Mouse (Mus musculus) brain, embryonic 14.5 days (tissue): ENCODE measurements around the gene Sec1. TPM values are rescaled to one million over a fixed set of nuclear protein-coding genes. Genes with fewer than 3 reads are reported as not detected.

Experiments used
- DNase-seq: peaks from one replicate; pipeline ENCODE4 v3.0.0-alpha.2; 2011; ENCODE audit warnings: low read depth
- CTCF ChIP-seq: fragments of 200-500 bp; IDR thresholded peaks from 2 replicates; pipeline ENCODE4 v1.5.1; 2012; ENCODE audit warnings: inconsistent platforms, mild to moderate bottlenecking, moderate library complexity, borderline replicate concordance; ENCODE audit not compliant: insufficient read depth, insufficient read length; ENCODE audit errors: extremely low read depth
- POLR2A ChIP-seq: fragments of 200-500 bp; IDR thresholded peaks from 2 replicates; pipeline ENCODE4 v1.6.1; 2012; ENCODE audit warnings: mild to moderate bottlenecking, inconsistent platforms, borderline replicate concordance; ENCODE audit not compliant: poor library complexity, insufficient read depth, insufficient read length, severe bottlenecking; ENCODE audit errors: extremely low read depth
- polyA plus RNA-seq: library from polyadenylated mRNA; depleted of rRNA; stranded (reverse); fragments of >200 nt; gene quantifications from 2 replicates; pipeline ENCODE4 v1.2.3, GENCODE M21; 2012

The Sec1 gene
- polyA plus RNA-seq, 1 experiment: 0.66 TPM

GRCm38 (mm10) chr7:45725151-45725550 is 30.9 kb upstream of the Sec1 start:
- TF ChIP-seq CTCF (no peak), POLR2A (no peak)
- DNase-seq: no peak

GRCm38 (mm10) chr7:45723781-45724180 is 29.6 kb upstream of the Sec1 start:
- TF ChIP-seq CTCF (no peak), POLR2A (no peak)
- no peak for DNase-seq

DNA sequence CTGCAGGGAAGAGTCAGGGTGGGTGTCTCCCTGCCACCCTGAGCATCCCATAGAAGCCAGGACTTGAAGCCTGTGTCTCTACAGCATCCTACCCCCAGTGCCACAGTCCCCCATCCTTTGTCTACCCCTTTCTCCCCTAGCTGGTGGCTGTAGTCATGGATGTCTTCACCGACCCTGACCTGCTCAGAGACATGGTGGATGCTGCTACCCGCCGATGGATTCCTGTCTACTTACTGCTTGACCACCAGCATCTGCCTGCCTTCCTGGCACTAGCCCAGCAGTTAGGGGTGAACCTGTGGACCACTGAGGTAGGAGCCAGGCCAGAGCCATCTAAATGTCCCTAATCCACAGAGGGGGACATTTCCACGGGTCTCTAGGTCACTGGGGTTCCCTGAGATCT is 29.1 kb upstream of the Sec1 start:
- DNase-seq: no peak
- TF ChIP-seq CTCF (no peak), POLR2A (no peak)

DNA sequence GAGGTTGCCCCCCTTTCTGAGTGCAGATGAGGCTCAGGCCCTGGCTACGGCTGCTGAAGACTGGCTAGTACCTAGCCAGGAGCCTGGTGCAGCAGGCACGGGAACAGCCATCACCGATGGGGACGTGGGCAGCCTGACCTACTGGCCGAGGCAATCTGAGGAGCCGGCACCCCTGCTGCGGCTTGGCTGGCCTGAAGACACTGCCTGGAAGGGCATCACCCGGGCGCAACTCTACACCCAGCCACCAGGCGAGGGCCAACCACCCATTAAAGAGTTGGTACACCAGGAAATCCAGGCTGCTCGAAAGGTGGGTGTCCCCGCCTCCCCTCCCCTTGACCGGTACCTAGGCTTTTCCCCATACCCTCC is 28.1 kb upstream of the Sec1 start:
- TF ChIP-seq CTCF (no peak), POLR2A (no peak)
- no peak for DNase-seq

- TF ChIP-seq CTCF (no peak), POLR2A (no peak)
Measured at GRCm38 (mm10) chr7:45721642-45722347, 27.6 kb upstream of the Sec1 start.

GRCm38 (mm10) chr7:45721234-45721571 is 27.0 kb upstream of the Sec1 start:
- TF ChIP-seq CTCF: no peak
- TF ChIP-seq POLR2A: no peak
- DNase-seq: no peak

More at GRCm38 (mm10) chr7:45721642-45722347, 27.6 kb upstream of the Sec1 start:
- no peak for DNase-seq

- TF ChIP-seq CTCF (peak; percentile 23; the same call in 1 of the 2 replicates), POLR2A (no peak)
- DNase-seq: no peak
Measured at GRCm38 (mm10) chr7:45720413-45721233, 26.4 kb upstream of the Sec1 start, which contains the start of gene Fam83e. Fam83e (plus strand) TSS chr7:45721212.

DNA sequence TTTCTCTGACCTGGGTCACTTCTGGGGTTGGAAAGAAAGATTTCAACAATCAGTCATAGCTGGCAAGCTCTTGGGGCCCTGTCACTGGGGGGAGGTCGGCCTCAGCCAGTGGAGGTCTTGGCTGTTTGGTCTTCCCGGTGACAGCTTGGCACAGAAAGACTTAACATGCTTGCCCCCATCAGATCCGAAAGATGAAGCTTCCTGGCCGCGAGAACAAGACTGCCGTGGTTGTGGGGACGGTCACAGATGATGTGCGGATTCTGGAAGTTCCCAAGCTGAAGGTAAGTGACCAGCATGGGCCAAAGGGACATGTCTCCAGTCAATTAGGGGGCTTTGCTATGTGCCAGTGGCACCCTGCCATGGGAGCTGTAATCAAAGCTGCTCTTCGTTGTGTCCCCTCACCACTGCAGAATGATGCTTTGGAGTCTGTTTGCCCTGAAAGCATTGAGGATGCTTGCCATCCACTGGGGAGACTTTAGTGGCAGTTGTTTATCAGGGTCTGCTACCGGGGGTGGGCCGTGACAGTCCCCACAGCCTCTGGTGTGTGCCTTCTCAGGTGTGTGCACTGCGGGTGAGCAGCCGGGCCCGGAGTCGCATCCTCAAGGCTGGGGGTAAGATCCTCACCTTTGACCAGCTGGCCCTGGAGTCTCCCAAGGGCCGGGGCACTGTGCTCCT is 25.7 kb upstream of the Sec1 start:
- TF ChIP-seq POLR2A (no peak), CTCF (no peak)
- no peak for DNase-seq

DNA sequence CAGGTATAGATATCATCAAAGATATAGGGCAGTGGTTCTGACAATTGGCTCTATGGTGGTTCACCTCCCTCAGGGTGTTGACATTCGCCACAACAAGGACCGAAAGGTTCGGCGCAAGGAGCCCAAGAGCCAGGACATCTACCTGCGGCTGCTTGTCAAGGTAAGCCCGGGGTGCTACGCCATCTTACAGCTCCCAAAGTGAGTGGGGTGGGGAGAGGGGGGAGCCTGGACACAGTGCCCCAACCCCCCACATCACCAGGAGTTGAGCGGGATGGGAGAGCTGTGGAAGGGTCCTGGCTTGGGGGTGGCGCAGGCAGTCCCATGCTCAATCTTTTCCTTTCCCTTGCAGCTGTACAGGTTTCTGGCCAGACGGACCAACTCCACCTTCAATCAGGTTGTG is 25.0 kb upstream of the Sec1 start:
- TF ChIP-seq CTCF (no peak), POLR2A (no peak)
- DNase-seq: no peak

DNA sequence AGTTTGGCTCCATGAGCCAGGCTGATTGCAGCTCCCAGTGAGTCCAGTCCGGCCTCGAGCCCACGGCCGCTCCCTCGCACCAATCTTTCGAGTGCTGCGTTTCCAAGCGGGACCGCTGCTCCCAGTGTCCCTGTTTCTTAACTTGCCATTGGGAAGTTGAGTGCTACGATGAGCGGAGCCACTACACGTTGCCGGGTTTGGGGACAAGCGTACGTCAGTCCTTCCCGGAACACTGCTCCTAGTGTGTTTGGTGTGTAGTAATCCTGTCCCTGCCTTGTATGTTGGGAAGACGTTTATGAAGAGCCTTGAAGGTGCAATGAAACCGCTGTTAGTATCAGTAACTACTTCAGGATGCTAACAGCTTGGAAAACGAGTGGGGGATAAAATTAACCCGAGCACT is 24.1 kb upstream of the Sec1 start:
- no peak for DNase-seq
- TF ChIP-seq CTCF (no peak), POLR2A (no peak)

GRCm38 (mm10) chr7:45717918-45718297 is 23.7 kb upstream of the Sec1 start, which contains the start of gene Sphk2:
Sphk2 (minus strand) TSS chr7:45718002.
- peak; percentile 99 for DNase-seq
- TF ChIP-seq CTCF: no peak
- peak; percentile 85; the same call in 1 of the 2 replicates for TF ChIP-seq POLR2A
